Comparison of ENCODE assay signal across 9 mouse cellular contexts in the genomic region with DNA sequence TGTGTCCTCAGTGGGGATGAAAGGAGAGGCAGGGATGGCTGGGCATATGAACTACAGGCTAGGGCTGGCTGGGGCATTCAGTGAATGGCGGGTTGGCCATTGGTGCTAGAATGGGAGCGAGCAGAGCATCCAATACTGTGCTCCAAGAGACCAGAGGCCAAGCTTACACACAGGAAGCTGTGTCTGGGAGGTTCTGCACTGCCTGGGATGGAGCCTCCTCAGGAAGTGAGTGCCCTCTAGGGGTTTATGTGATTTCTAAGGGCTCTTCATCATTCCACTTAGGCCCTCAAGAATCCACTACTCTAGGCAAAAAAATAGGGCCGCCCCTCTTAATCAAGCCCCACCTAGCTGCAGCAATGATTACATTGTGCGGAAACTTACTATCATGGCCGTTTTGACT.
A peak's percentile ranks its signal among the peaks of the same experiment; 100 is the strongest.
DNase-seq lines count a peak whose midpoint lies in the region; ATAC-seq and TF ChIP-seq lines count a peak whose summit lies in the region.
"Had no signal": no experiment of that assay in that cellular context is flagged by ENCODE, and none has a peak within 500 bp of the region (broad histone marks: within the 10 kb centered on the region; RNA-seq: fewer than 3 reads in every experiment).

No protein-coding gene starts in this region.

- H3K27ac ChIP-seq in cerebellum, adult 2 months (ENCODE audit: insufficient read depth, low read length): no peak overlapping the region
- H3K27ac ChIP-seq in midbrain, embryonic 12.5 days (replicated peaks): no peak overlapping the region
- no peak overlapping the region for H3K27ac ChIP-seq in midbrain, embryonic 15.5 days
- H3K27ac ChIP-seq in stomach, embryonic 14.5 days (ENCODE audit: low read length): no peak overlapping the region

- no peaks in the 10 kb centered on the region for H3K27me3 ChIP-seq in cerebellum, adult 2 months (ENCODE audit: control insufficient read depth, insufficient read depth, low read length)
- H3K27me3 ChIP-seq in midbrain, embryonic 12.5 days: no peaks in the 10 kb centered on the region
- no peaks in the 10 kb centered on the region for H3K27me3 ChIP-seq in midbrain, embryonic 15.5 days (replicated peaks)
- no peaks in the 10 kb centered on the region for H3K27me3 ChIP-seq in stomach, embryonic 14.5 days (ENCODE audit: control insufficient read depth, insufficient read depth, low read length)

- intact Hi-C loops in gastrocnemius, postnatal 14 days (cut with DNase I; ENCODE audit: low total_unique reads): loop anchor here (5.0 kb wide), 1 partner anchor 101 kb away; no protein-coding TSS in a partner anchor

- H3K36me3 ChIP-seq in midbrain, embryonic 12.5 days: peaks cover 3% of the 10 kb centered on the region; the same call in 1 of the 2 replicates
- no peaks in the 10 kb centered on the region for H3K36me3 ChIP-seq in midbrain, embryonic 15.5 days (replicated peaks)
- H3K36me3 ChIP-seq in stomach, embryonic 14.5 days (ENCODE audit: control insufficient read depth, insufficient read depth, low read length): no peaks in the 10 kb centered on the region

- peak; percentile 39; the same call in 1 of the 2 replicates for ATAC-seq in midbrain, embryonic 12.5 days (ENCODE audit: low FRiP score, low read depth)
- ATAC-seq in midbrain, embryonic 15.5 days (replicated peaks): no peak; the same call in 1 of the 2 replicates
- peak; percentile 39; the same call in 1 of the 2 replicates for ATAC-seq in stomach, embryonic 14.5 days (ENCODE audit: insufficient number of reproducible peaks, insufficient read depth, low FRiP score, low read depth)

- no peak overlapping the region for H3K4me3 ChIP-seq in cerebellum, adult 2 months (replicated peaks; ENCODE audit: insufficient read depth, low read depth, low read length)
- H3K4me3 ChIP-seq in midbrain, embryonic 12.5 days: no peak overlapping the region
- no peak overlapping the region for H3K4me3 ChIP-seq in midbrain, embryonic 15.5 days
- H3K4me3 ChIP-seq in stomach, embryonic 14.5 days (ENCODE audit: low read depth, low read length): no peak overlapping the region

- H3K4me2 ChIP-seq in midbrain, embryonic 12.5 days (replicated peaks): no peak overlapping the region
- no peak overlapping the region for H3K4me2 ChIP-seq in midbrain, embryonic 15.5 days
- no peak overlapping the region for H3K4me2 ChIP-seq in stomach, embryonic 14.5 days (replicated peaks; ENCODE audit: low read depth, low read length)

- no peak overlapping the region for H3K9ac ChIP-seq in midbrain, embryonic 12.5 days (replicated peaks)
- H3K9ac ChIP-seq in midbrain, embryonic 15.5 days: no peak overlapping the region
- H3K9ac ChIP-seq in stomach, embryonic 14.5 days (replicated peaks; ENCODE audit: low read depth, low read length): no peak overlapping the region

- H3K4me1 ChIP-seq in cerebellum, adult 2 months (ENCODE audit: control insufficient read depth, insufficient read depth, low read length): no peaks in the 10 kb centered on the region
- H3K4me1 ChIP-seq in midbrain, embryonic 12.5 days: 0 out of 2 replicates have a peak, but pooled peaks cover 4% of the 10 kb centered on the region
- no peaks in the 10 kb centered on the region for H3K4me1 ChIP-seq in midbrain, embryonic 15.5 days
- H3K4me1 ChIP-seq in stomach, embryonic 14.5 days (ENCODE audit: control insufficient read depth, insufficient read depth, low read length): peaks cover 9% of the 10 kb centered on the region; the same call in 1 of the 2 replicates

- WGBS in cerebellum, adult 2 months: 74% methylated on average over 5 of the region's 5 CpGs
- WGBS in midbrain, embryonic 12.5 days: 76% methylated on average over 5 of the region's 5 CpGs
- WGBS in midbrain, embryonic 15.5 days: 81% methylated on average over 5 of the region's 5 CpGs
- WGBS in stomach, embryonic 14.5 days: 59% methylated on average over 5 of the region's 5 CpGs

- TF ChIP-seq POLR2A in cerebellum, adult 2 months (IDR thresholded peaks at IDR 0.05; ENCODE audit: borderline replicate concordance, insufficient read depth, low read length): no peak

- no peak for DNase-seq in cerebellum, adult 2 months
- DNase-seq in cerebellum, adult 9-10 months: no peak
- peak; percentile 45 for DNase-seq in kidney, postnatal 10 days
- no peak for DNase-seq in cerebellum, adult 11 months
- no peak for DNase-seq in gastrocnemius, postnatal 14 days
- DNase-seq: adrenal gland, adult 8-10 months had no signal

- 0 out of 2 replicates have a peak, but pooled peaks have one; percentile 14 for TF ChIP-seq CTCF in cerebellum, adult 2 months (IDR thresholded peaks at IDR 0.05; ENCODE audit: borderline replicate concordance, insufficient read depth, low read depth, low read length)

- no peaks in the 10 kb centered on the region for H3K9me3 ChIP-seq in midbrain, embryonic 12.5 days
- no peaks in the 10 kb centered on the region for H3K9me3 ChIP-seq in midbrain, embryonic 15.5 days
- no peaks in the 10 kb centered on the region for H3K9me3 ChIP-seq in stomach, embryonic 14.5 days (ENCODE audit: control insufficient read depth, low read depth, low read length)
